In the genomic region with DNA sequence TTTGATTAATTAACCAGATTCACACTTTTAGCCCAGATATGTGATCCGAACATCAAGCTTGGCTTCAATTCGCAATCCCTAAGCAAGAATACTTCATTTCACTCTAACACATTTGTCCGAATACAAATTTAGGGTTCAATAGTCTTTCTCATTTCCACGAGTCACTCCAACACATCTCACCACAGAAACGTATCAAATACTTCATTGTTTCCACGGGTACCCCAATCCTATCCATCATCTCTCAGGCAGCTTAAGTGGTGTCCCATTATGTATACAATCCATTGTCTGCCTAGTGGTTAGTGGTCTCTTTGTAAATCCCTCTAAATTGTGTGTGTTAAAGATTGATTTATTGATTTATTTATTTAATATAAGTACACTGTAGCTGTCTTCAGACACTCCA, we compare ENCODE assay signal across 8 mouse cellular contexts. TPM values are rescaled to one million over a fixed set of nuclear protein-coding genes. Genes with fewer than 3 reads are reported as not detected.
DNase-seq lines count a peak whose midpoint lies in the region; ATAC-seq lines count a peak whose summit lies in the region.
"Had no signal": no experiment of that assay in that cellular context is flagged by ENCODE, and none has a peak within 500 bp of the region (broad histone marks: within the 10 kb centered on the region; RNA-seq: fewer than 3 reads in every experiment).

No protein-coding gene starts in this region.

- WGBS in lung, embryonic 15.5 days: 52% methylated on average over 6 of the region's 6 CpGs
- 81% methylated on average over 6 of the region's 6 CpGs for WGBS in embryonic facial prominence, embryonic 14.5 days
- WGBS in intestine, embryonic 16.5 days: 64% methylated on average over 6 of the region's 6 CpGs
- 52% methylated on average over 6 of the region's 6 CpGs for WGBS in stomach, embryonic 14.5 days

- no peak overlapping the region for H3K27ac ChIP-seq in lung, embryonic 15.5 days
- H3K27ac ChIP-seq in embryonic facial prominence, embryonic 14.5 days (replicated peaks; ENCODE audit: low read depth, low read length): no peak overlapping the region
- no peak overlapping the region for H3K27ac ChIP-seq in intestine, embryonic 16.5 days (ENCODE audit: low read length)
- no peak overlapping the region for H3K27ac ChIP-seq in stomach, embryonic 14.5 days (ENCODE audit: low read length)

- H3K9me3 ChIP-seq in lung, embryonic 15.5 days: no peaks in the 10 kb centered on the region
- no peaks in the 10 kb centered on the region for H3K9me3 ChIP-seq in embryonic facial prominence, embryonic 14.5 days (ENCODE audit: control insufficient read depth, low read length)
- H3K9me3 ChIP-seq in intestine, embryonic 16.5 days (ENCODE audit: control insufficient read depth, low read length): no peaks in the 10 kb centered on the region
- H3K9me3 ChIP-seq in stomach, embryonic 14.5 days (ENCODE audit: control insufficient read depth, low read depth, low read length): no peaks in the 10 kb centered on the region

- H3K4me3 ChIP-seq in lung, embryonic 15.5 days: peak overlapping the region; percentile 82
- H3K4me3 ChIP-seq in embryonic facial prominence, embryonic 14.5 days (ENCODE audit: low read depth, low read length): peak overlapping the region; percentile 87; the same call in 1 of the 2 replicates
- H3K4me3 ChIP-seq in intestine, embryonic 16.5 days (ENCODE audit: low read length): no peak overlapping the region
- H3K4me3 ChIP-seq in stomach, embryonic 14.5 days (ENCODE audit: low read depth, low read length): peak overlapping the region; percentile 87; the same call in 1 of the 2 replicates

- no peak for DNase-seq in lung, postnatal 14 days
- DNase-seq in embryonic facial prominence, embryonic 14.5 days (ENCODE audit: low spot score): no peak
- DNase-seq in right cerebral cortex, postnatal 4 days: no peak
- DNase-seq in ovary, adult 18-20 months (ENCODE audit: low spot score): no peak
- DNase-seq: kidney, postnatal 14 days had no signal

- H3K9ac ChIP-seq in lung, embryonic 15.5 days: peak overlapping the region; percentile 69; the same call in 1 of the 2 replicates
- H3K9ac ChIP-seq in embryonic facial prominence, embryonic 14.5 days (ENCODE audit: low read depth, low read length): no peak overlapping the region; the same call in 1 of the 2 replicates
- H3K9ac ChIP-seq in intestine, embryonic 16.5 days (ENCODE audit: low read depth, low read length): no peak overlapping the region
- no peak overlapping the region for H3K9ac ChIP-seq in stomach, embryonic 14.5 days (replicated peaks; ENCODE audit: low read depth, low read length)

- peaks cover 24% of the 10 kb centered on the region for H3K4me1 ChIP-seq in lung, embryonic 15.5 days
- H3K4me1 ChIP-seq in embryonic facial prominence, embryonic 14.5 days (ENCODE audit: control insufficient read depth, insufficient read depth, low read length): peaks cover 16% of the 10 kb centered on the region
- peaks cover 8% of the 10 kb centered on the region for H3K4me1 ChIP-seq in intestine, embryonic 16.5 days (ENCODE audit: control insufficient read depth, insufficient read depth, low read length)
- H3K4me1 ChIP-seq in stomach, embryonic 14.5 days (ENCODE audit: control insufficient read depth, insufficient read depth, low read length): 0 out of 2 replicates have a peak, but pooled peaks cover 3% of the 10 kb centered on the region

- H3K36me3 ChIP-seq in lung, embryonic 15.5 days: peaks cover 35% of the 10 kb centered on the region
- H3K36me3 ChIP-seq in embryonic facial prominence, embryonic 14.5 days (ENCODE audit: control insufficient read depth, insufficient read depth, low read length): peaks cover 46% of the 10 kb centered on the region
- H3K36me3 ChIP-seq in intestine, embryonic 16.5 days (ENCODE audit: control insufficient read depth, insufficient read depth, low read length): peaks cover 9% of the 10 kb centered on the region
- H3K36me3 ChIP-seq in stomach, embryonic 14.5 days (ENCODE audit: control insufficient read depth, insufficient read depth, low read length): peaks cover 30% of the 10 kb centered on the region

- no peak for ATAC-seq in lung, embryonic 15.5 days (ENCODE audit: borderline replicate concordance, extremely low read depth, low FRiP score, low TSS enrichment)
- no peak for ATAC-seq in embryonic facial prominence, embryonic 14.5 days (ENCODE audit: low read depth)
- no peak for ATAC-seq in intestine, embryonic 16.5 days
- ATAC-seq in stomach, embryonic 14.5 days (ENCODE audit: insufficient number of reproducible peaks, insufficient read depth, low FRiP score, low read depth): no peak

- H3K4me2 ChIP-seq in lung, embryonic 15.5 days: peak overlapping the region; percentile 67
- peak overlapping the region; percentile 76 for H3K4me2 ChIP-seq in embryonic facial prominence, embryonic 14.5 days (ENCODE audit: low read depth, low read length)
- H3K4me2 ChIP-seq in intestine, embryonic 16.5 days (ENCODE audit: low read depth, low read length): peak overlapping the region; percentile 68; the same call in 1 of the 2 replicates
- H3K4me2 ChIP-seq in stomach, embryonic 14.5 days (replicated peaks; ENCODE audit: low read depth, low read length): peak overlapping the region; percentile 65

- H3K27me3 ChIP-seq in lung, embryonic 15.5 days: no peaks in the 10 kb centered on the region
- H3K27me3 ChIP-seq in embryonic facial prominence, embryonic 14.5 days (replicated peaks; ENCODE audit: control insufficient read depth, insufficient read depth, low read length): no peaks in the 10 kb centered on the region
- H3K27me3 ChIP-seq in intestine, embryonic 16.5 days (replicated peaks; ENCODE audit: control insufficient read depth, insufficient read depth, low read length): no peaks in the 10 kb centered on the region
- no peaks in the 10 kb centered on the region for H3K27me3 ChIP-seq in stomach, embryonic 14.5 days (ENCODE audit: control insufficient read depth, insufficient read depth, low read length)

RNA-seq across cellular contexts. Expression of gene Rps13, which starts 1.1 kb away (rescaled TPM):
- 732 and 837 TPM in 2 replicates for polyA plus RNA-seq in lung, embryonic 15.5 days (2015; fragmentation: Nextera tagmentation; extraction: Ambion mirVana)
- 864 and 873 TPM in 2 replicates for polyA plus RNA-seq in embryonic facial prominence, embryonic 14.5 days (2014; fragmentation: Nextera tagmentation; extraction: Ambion mirVana)
- 744 and 753 TPM in 2 replicates for polyA plus RNA-seq in intestine, embryonic 16.5 days (2015; fragmentation: Nextera tagmentation; extraction: Ambion mirVana)
- 960 and 1,086 TPM in 2 replicates for polyA plus RNA-seq in stomach, embryonic 14.5 days (2014; fragmentation: Nextera tagmentation; extraction: Ambion mirVana)

RNA-seq across cellular contexts. Expression of gene Plekha7, which starts 27.0 kb away (rescaled TPM):
- 12.1 and 15.1 TPM in 2 replicates for polyA plus RNA-seq in lung, embryonic 15.5 days (2015; fragmentation: Nextera tagmentation; extraction: Ambion mirVana)
- polyA plus RNA-seq in embryonic facial prominence, embryonic 14.5 days (2014; fragmentation: Nextera tagmentation; extraction: Ambion mirVana): 8.2 and 9.2 TPM in 2 replicates
- polyA plus RNA-seq in intestine, embryonic 16.5 days (2015; fragmentation: Nextera tagmentation; extraction: Ambion mirVana): 18.7 and 24.3 TPM in 2 replicates
- 11.5 and 12.4 TPM in 2 replicates for polyA plus RNA-seq in stomach, embryonic 14.5 days (2014; fragmentation: Nextera tagmentation; extraction: Ambion mirVana)
